Mouse (Mus musculus): ENCODE measurements around the gene Slc36a2.
"Not testable (repeated sequence)": the region's sequence is repeated elsewhere in the genome, so short reads cannot be mapped to it uniquely, and the experiment has no call there.

Slc36a2 gene

GRCm38 (mm10) chr11:55134871-55135270 lies 50.0 kb downstream of the Slc36a2 start:
- intact Hi-C loops (cut with DNase I): no loop called here

DNA sequence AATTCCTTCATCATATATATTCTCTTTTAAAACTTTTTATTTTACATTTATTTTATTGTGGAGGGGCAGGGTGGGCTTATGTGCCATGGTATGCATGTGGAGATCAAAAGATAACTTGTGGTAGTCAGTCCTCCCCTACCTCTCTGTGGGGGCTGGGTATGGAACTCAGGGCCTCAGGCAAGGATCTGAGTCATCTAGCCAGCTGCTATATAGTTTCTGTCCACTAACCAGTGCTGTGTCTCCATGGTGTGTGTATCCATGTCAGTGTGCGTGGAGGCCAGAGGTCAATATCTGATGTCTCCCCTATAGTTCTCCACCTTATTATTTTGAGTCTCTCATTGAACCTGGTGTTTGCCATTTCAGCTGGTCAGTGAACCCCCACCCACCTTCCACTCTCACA lies 50.5 kb downstream of the Slc36a2 start:
- intact Hi-C loops (cut with DNase I): no loop called here

DNA sequence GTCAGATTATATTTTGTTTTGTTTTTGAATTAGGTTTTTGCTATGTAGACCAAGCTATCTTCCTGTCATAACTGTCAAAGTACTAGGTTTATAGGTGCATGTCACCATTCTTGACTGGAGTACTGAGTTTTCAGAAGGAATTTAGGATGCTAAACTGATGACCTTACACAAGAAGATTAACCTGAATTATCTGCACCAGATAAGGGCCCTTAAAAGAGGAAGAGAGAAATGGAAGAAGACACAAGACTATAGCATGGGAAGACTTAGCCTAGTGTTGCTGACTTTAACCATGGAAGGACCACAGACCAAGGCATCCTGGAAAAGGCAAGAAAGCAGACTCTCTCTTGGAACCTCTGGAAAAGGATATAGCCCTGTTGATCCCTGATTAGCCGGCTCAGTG lies 51.7 kb downstream of the Slc36a2 start:
- intact Hi-C loops (cut with DNase I): no loop called here

GRCm38 (mm10) chr11:55131946-55132345 lies 52.9 kb downstream of the Slc36a2 start:
- intact Hi-C loops (cut with DNase I): no loop called here

DNA sequence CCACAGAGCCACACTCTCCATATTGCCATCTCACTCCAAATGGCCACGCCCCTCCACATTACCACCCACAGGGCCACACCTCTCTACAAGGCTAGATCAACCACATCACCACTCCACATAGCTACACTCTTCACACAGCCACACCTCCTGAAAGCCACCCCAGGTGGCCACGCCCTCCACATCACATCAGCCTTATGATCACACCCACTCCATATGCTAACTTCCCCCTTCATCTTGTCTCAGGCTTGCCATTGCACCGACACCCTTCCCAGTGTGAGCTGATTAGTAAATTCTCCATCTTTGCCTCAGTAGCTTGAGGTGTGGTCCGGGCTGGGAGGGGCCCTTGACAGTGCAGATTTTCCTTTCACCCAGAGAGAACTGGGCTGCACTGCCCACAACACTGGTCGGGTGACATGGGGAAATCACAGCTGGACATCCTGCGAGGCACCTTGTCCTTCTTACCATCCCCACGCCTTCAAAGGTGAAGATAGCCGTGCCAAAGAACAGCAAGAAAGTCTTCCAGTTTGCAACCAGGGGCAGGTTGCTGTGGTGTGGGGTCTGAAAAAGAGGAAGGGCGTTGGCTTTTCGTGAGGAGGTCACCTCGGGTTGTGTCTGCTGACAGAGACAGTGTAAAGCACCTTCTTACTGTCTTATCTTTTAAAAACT lies 53.7 kb downstream of the Slc36a2 start:
- intact Hi-C loops (cut with DNase I): no loop called here

DNA sequence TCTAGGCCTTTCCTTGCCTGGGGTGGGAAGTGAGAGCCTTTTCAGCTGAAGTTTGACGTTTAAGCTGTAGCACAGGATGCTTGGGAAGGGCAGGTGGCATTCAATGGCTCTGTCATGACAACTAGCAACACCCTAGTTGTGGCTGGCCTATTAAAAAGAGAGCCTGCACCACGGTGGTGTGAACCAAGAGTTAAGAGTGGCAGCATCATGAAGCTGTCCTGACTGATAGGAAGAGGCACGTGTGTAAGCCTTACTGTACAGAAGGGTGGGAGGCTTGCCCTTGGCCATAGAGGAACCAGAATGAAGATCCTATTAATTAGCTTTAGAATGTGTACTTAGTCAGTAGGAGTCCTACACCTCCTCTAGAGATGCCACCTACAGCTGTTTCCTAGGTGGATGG lies 56.5 kb downstream of the Slc36a2 start:
- intact Hi-C loops (cut with DNase I): no loop called here

DNA sequence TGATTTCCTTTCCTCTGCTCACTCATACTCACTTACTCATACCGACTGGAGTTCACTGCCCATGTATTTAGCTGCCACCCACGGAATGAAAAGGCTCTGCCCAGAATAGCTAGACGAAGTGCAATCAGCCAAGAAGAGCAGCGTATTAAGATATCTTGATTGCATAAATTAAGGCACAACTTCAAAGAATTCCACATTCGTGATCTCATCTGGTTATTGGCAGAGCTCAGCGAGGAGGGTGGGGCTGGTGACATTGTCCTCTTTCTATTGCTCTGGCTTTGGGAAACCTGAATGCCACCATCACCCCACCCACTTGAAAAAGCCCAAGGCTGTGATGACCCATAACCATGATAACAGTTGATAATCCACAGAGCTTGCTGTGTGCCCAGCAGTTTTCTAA lies 56.9 kb downstream of the Slc36a2 start:
- intact Hi-C loops (cut with DNase I): no loop called here

- intact Hi-C loops (cut with DNase I): no loop called here
Observed at GRCm38 (mm10) chr11:55126663-55127062, 58.2 kb downstream of the Slc36a2 start.

GRCm38 (mm10) chr11:55121430-55121829 lies 63.4 kb downstream of the Slc36a2 start:
- intact Hi-C loops (cut with DNase I): no loop called here

GRCm38 (mm10) chr11:55120821-55121271 lies 64.0 kb downstream of the Slc36a2 start:
- intact Hi-C loops (cut with DNase I): no loop called here

DNA sequence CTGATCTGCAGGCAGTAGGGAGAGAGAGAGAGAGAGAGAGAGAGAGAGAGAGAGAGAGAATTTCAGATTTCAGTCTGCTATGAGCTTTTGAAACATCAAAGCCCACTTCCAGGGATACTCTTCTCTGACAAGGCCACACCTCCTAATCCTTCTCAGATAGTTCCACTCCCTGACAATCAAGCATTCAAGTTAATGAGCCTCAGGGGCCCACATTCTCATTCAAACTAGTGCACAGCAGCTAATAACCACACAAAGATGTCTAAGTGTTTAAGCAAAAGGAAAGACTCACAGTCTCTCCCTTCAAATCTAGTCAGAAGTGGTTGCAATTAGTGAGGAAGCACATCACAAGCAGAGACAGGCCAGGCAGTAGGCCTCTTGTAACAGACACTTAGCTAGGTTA lies 64.6 kb downstream of the Slc36a2 start:
- intact Hi-C loops (cut with DNase I): no loop called here

- intact Hi-C loops (cut with DNase I): no loop called here
Observed at GRCm38 (mm10) chr11:55117031-55117430, 67.8 kb downstream of the Slc36a2 start.

DNA sequence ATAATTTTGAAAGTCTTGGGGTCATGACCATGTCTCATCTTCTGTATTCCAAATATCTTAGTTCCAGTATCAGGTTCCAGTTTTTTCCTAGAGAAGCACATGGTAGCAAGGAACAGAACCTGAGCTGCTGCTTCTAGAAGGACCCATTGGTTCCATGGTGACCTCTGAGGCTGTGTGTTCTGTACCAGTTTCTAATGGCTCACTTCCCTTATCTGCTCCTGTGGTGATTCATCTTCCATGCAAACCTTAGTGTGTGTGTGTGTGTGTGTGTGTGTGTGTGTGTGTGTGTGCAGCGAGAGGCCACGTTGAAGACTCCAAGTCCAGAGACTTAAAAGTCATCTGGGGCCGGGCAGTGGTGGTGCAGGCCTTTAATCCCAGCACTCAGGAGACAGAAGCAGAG lies 68.9 kb downstream of the Slc36a2 start:
- intact Hi-C loops (cut with DNase I): no loop called here

- intact Hi-C loops (cut with DNase I): no loop called here
Observed at GRCm38 (mm10) chr11:55114291-55114690, 70.6 kb downstream of the Slc36a2 start.

DNA sequence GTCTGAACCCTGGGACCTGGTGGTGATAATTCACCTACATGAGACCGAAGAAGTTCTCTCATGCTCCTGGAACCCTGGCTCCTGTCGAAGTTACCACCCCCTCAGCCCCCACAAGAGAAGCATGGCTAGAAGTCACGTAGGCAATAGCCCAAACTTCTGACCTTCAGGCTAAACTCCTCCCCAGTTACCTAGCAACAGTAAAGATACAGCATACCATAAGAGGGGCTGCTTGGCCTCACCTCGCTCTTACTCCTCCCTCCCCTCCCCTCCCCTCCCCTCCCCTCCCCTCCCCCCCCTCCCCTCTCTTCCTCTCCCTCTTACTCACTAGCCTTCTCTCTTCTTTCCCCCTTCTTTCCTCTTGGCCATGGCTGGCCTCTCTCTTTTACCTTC lies 71.0 kb downstream of the Slc36a2 start:
- intact Hi-C loops (cut with DNase I): not testable (repeated sequence)

DNA sequence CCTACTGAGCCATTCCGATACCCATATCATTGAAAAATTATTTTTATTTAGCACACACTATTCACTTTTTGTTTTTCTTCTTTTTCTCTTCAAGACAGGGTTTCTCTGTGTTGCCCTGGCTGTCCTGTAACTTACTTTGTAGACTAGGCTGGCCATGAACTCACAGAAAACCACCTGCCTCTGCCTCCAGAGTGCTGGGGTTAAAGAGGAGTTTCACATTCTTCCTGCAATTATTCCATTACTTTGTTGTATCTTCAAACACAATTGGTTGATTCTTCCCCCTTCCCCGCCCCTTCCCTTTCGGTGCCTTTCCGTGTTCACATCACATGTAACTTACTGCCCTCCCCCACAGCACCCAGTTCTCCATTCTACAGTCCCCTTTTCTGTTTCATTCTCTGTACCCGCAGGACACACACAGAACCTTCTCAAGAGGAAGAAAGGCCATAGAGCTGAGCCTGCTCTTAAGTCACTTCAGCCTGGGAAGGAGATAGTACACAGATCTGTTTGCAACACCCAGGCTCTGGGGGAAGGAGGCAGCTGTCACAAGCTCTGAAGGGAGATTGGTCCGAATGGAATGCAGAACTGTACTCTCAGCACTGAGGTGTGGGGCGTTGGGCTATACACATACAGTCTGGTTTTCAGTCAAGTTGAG lies 71.5 kb downstream of the Slc36a2 start:
- intact Hi-C loops (cut with DNase I): no loop called here

- intact Hi-C loops (cut with DNase I): no loop called here
Observed at GRCm38 (mm10) chr11:55110566-55111169, 74.2 kb downstream of the Slc36a2 start.

DNA sequence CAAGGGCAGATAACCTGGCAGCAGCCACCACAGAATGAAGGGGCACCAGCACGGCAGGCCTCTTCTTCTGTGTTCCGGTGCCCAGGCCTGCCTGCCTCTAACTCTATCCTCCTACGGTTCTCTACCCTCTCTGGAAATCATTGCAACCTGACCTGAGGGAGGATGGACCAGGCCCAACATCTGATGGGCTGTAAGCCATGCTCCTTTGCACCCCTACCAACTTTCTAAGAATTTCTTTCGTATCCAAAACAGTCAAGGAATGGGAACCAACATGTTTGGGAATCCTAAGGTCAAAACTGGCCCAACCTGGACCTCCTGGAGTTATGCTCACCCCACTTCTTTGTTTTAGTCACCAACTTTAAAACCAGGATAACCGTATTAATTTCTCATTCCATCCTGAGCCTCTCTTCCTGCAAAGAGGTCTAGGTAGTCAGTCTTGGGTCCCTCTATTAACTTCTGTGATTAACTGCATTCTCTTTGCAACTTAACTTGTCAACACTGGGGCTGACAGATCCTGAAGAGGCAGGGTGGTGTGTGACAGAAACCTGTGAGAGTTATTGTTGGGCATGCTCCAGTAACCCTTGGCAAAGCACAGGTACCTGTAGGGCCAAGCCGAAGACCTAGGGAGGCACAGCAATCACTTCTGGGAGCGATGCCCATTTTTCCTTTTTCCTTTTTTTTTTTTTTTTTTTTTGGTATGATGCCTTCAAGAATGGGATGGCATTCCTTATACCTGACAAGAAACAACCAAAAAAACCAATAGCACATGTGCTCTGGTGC lies 75.2 kb downstream of the Slc36a2 start:
- intact Hi-C loops (cut with DNase I): no loop called here

All from adrenal gland (tissue).